Mouse (Mus musculus) CH12.LX (cell line): ENCODE data around the gene Rimkla. TPM values are rescaled to one million over a fixed set of nuclear protein-coding genes. Genes with fewer than 3 reads are reported as not detected.

Experiments
- DNase-seq: peaks from one replicate; pipeline ENCODE4 v3.0.0-alpha.2; 2013; ENCODE audit errors: extremely low read depth
- H3K27ac ChIP-seq: 2 replicates; pipeline ENCODE4 v1.5.1; 2012; ENCODE audit warnings: low read depth, mild to moderate bottlenecking, control low read depth, moderate library complexity; ENCODE audit not compliant: insufficient read depth
- H3K27me3 ChIP-seq: replicated peaks from 2 replicates; pipeline ENCODE3; 2012; ENCODE audit warnings: inconsistent platforms
- H3K36me3 ChIP-seq, 2 experiments: replicated peaks in 1 of 2; 2 replicates each; pipeline versions ENCODE3 to v1.6.1; 2012; ENCODE audit warnings: inconsistent platforms in 1 of 2, low read length in 1 of 2, mild to moderate bottlenecking in 1 of 2, mixed read lengths in 1 of 2, moderate library complexity in 1 of 2; ENCODE audit not compliant: control insufficient read depth in 1 of 2, insufficient read depth in 1 of 2
- H3K4me1 ChIP-seq, 2 experiments: 2 replicates each; pipeline ENCODE4 v1.6.1; 2012; ENCODE audit warnings: inconsistent platforms in 1 of 2, moderate library complexity in 1 of 2; ENCODE audit not compliant: insufficient read depth in 2 of 2, control insufficient read depth in 1 of 2
- H3K4me2 ChIP-seq: 2 replicates; pipeline ENCODE4 v1.6.1; 2012; ENCODE audit warnings: low read depth, mild to moderate bottlenecking, control low read depth; ENCODE audit not compliant: poor library complexity, insufficient read depth, severe bottlenecking
- H3K4me3 ChIP-seq, 3 experiments: fragments of 150-350 bp in 1 of 3; sonication (generic) in 1 of 3; replicated peaks in 1 of 3; 2 replicates each; pipeline versions ENCODE3 to v1.5.1; 2011 to 2012; ENCODE audit warnings: low read depth in 2 of 3, low read length in 2 of 3, mild to moderate bottlenecking in 2 of 3, moderate library complexity in 2 of 3, control low read depth in 1 of 3, improper control_type of control experiment in 1 of 3, inconsistent platforms in 1 of 3, mixed read lengths in 1 of 3; ENCODE audit not compliant: poor library complexity in 1 of 3
- H3K79me2 ChIP-seq: replicated peaks from 2 replicates; pipeline ENCODE4 v1.6.1; 2012; ENCODE audit warnings: mild to moderate bottlenecking, moderate library complexity; ENCODE audit not compliant: control insufficient read depth, poor library complexity, insufficient read depth, severe bottlenecking; ENCODE audit errors: extremely low read depth
- H3K9ac ChIP-seq: 2 replicates; pipeline ENCODE4 v1.6.1; 2012; ENCODE audit warnings: low read depth, mild to moderate bottlenecking, control low read depth, moderate library complexity; ENCODE audit not compliant: insufficient read depth
- H3K9me3 ChIP-seq: replicated peaks from 2 replicates; pipeline ENCODE3; 2012; ENCODE audit warnings: low read length, inconsistent platforms, mixed read lengths
- BHLHE40 ChIP-seq: IDR thresholded peaks from 2 replicates; pipeline ENCODE4 v1.6.1; 2011; ENCODE audit warnings: mild to moderate bottlenecking, low read depth, low read length, improper control_type of control experiment
- CHD1 ChIP-seq: IDR thresholded peaks from 2 replicates; pipeline ENCODE4 v1.6.1; 2012; ENCODE audit warnings: low read depth, low read length, improper control_type of control experiment, inconsistent platforms
- CHD2 ChIP-seq: IDR thresholded peaks from 2 replicates; pipeline ENCODE4 v1.6.1; 2011; ENCODE audit warnings: low read length, improper control_type of control experiment
- E2F4 ChIP-seq: IDR thresholded peaks from 2 replicates; pipeline ENCODE4 v1.6.1; 2011; ENCODE audit warnings: low read depth, low read length, improper control_type of control experiment; ENCODE audit not compliant: insufficient replicate concordance
- ELF1 ChIP-seq: IDR thresholded peaks from 2 replicates; pipeline ENCODE4 v1.6.1; 2014; ENCODE audit warnings: low read depth, mild to moderate bottlenecking, inconsistent platforms, low read length, improper control_type of control experiment
- GABPA ChIP-seq: IDR thresholded peaks from 2 replicates; pipeline ENCODE4 v1.6.1; 2012; ENCODE audit warnings: low read depth, low read length, improper control_type of control experiment, inconsistent platforms; ENCODE audit not compliant: insufficient replicate concordance
- HCFC1 ChIP-seq: IDR thresholded peaks from 2 replicates; pipeline ENCODE4 v1.6.1; 2012; ENCODE audit warnings: low read depth, mild to moderate bottlenecking, inconsistent platforms, low read length, improper control_type of control experiment
- IRF4 ChIP-seq: IDR thresholded peaks from 2 replicates; pipeline ENCODE4 v1.6.1; 2014; ENCODE audit warnings: low read depth, mild to moderate bottlenecking, inconsistent platforms, low read length, improper control_type of control experiment
- JUN ChIP-seq: IDR thresholded peaks from 2 replicates; pipeline ENCODE4 v1.6.1; 2011; ENCODE audit warnings: low read depth, mild to moderate bottlenecking, low read length, improper control_type of control experiment, moderate library complexity; ENCODE audit not compliant: insufficient read depth
- JUND ChIP-seq: conservative IDR thresholded peaks from 2 replicates; pipeline ENCODE4 v1.6.1; 2011; ENCODE audit warnings: low read depth, low read length, improper control_type of control experiment
- MAFK ChIP-seq: IDR thresholded peaks from 2 replicates; pipeline ENCODE4 v1.6.1; 2011; ENCODE audit warnings: low read length, improper control_type of control experiment; ENCODE audit not compliant: insufficient replicate concordance
- MAZ ChIP-seq: IDR thresholded peaks from 2 replicates; pipeline ENCODE4 v1.6.1; 2012; ENCODE audit warnings: low read depth, mild to moderate bottlenecking, inconsistent platforms, low read length, improper control_type of control experiment, moderate library complexity
- MXI1 ChIP-seq: IDR thresholded peaks from 2 replicates; pipeline ENCODE4 v1.6.1; 2011; ENCODE audit warnings: mild to moderate bottlenecking, low read depth, low read length, improper control_type of control experiment
- MYC ChIP-seq: IDR thresholded peaks from 2 replicates; pipeline ENCODE4 v1.6.1; 2011; ENCODE audit warnings: low read depth, mild to moderate bottlenecking, improper control_type of control experiment, low read length
- NELFE ChIP-seq: IDR thresholded peaks from 2 replicates; pipeline ENCODE4 v1.6.1; 2011; ENCODE audit warnings: low read depth, low read length, improper control_type of control experiment
- NRF1 ChIP-seq: IDR thresholded peaks from 2 replicates; pipeline ENCODE4 v1.6.1; 2014; ENCODE audit warnings: low read depth, mild to moderate bottlenecking, inconsistent platforms, low read length, improper control_type of control experiment, moderate library complexity
- RAD21 ChIP-seq: IDR thresholded peaks from 2 replicates; pipeline ENCODE4 v1.6.1; 2011; ENCODE audit warnings: low read depth, mild to moderate bottlenecking, low read length, improper control_type of control experiment, moderate library complexity
- RCOR1 ChIP-seq: conservative IDR thresholded peaks from 2 replicates; pipeline ENCODE4 v1.6.1; 2012; ENCODE audit warnings: low read depth, mild to moderate bottlenecking, inconsistent platforms, low read length, improper control_type of control experiment
- TBP ChIP-seq: conservative IDR thresholded peaks from 2 replicates; pipeline ENCODE4 v1.6.1; 2011; ENCODE audit warnings: low read depth, low read length, improper control_type of control experiment
- TCF12 ChIP-seq: IDR thresholded peaks from 2 replicates; pipeline ENCODE4 v1.6.1; 2014; ENCODE audit warnings: low read depth, mild to moderate bottlenecking, inconsistent platforms, low read length, improper control_type of control experiment
- UBTF ChIP-seq: IDR thresholded peaks from 2 replicates; pipeline ENCODE4 v1.6.1; 2012; ENCODE audit warnings: low read depth, mild to moderate bottlenecking, inconsistent platforms, low read length, improper control_type of control experiment, moderate library complexity
- USF1 ChIP-seq: IDR thresholded peaks from 2 replicates; pipeline ENCODE4 v1.6.1; 2014; ENCODE audit warnings: low read depth, mild to moderate bottlenecking, inconsistent platforms, low read length, improper control_type of control experiment
- USF2 ChIP-seq: conservative IDR thresholded peaks from 2 replicates; pipeline ENCODE4 v1.6.1; 2011; ENCODE audit warnings: low read depth, low read length, improper control_type of control experiment
- ZC3H11A ChIP-seq: IDR thresholded peaks from 2 replicates; pipeline ENCODE4 v1.6.1; 2012; ENCODE audit warnings: low read depth, mild to moderate bottlenecking, inconsistent platforms, low read length, improper control_type of control experiment
- ZNF384 ChIP-seq: IDR thresholded peaks from 2 replicates; pipeline ENCODE4 v1.6.1; 2012; ENCODE audit warnings: low read depth, low read length, improper control_type of control experiment, inconsistent platforms
- dilution Hi-C: fragments of 300-500 bp; cut with MboI; formaldehyde crosslinking; loops from 2 replicates; pipeline ENCODE4 v1.14.3; 2020; ENCODE audit warnings: low sequenced_read_pairs; ENCODE audit not compliant: extremely low pct_unique_long_range_greater_than_20kb, extremely low pct_ligation_motif_present
- in situ Hi-C: fragments of 300-500 bp; cut with MboI; formaldehyde crosslinking; loops from 3 replicates; pipeline ENCODE4 v1.14.3; 2019; ENCODE audit warnings: low sequenced_read_pairs, low pct_ligation_motif_present, low pct_unique_long_range_greater_than_20kb, mixed read lengths
- polyA plus RNA-seq: library from polyadenylated mRNA; unstranded; fragments of >175 nt; gene quantifications from 2 replicates; pipeline ENCODE4 v1.2.1, GENCODE M21; 2012; ENCODE audit warnings: low read depth; ENCODE audit not compliant: insufficient read length
- total RNA-seq, 2 experiments: library from RNA; depleted of rRNA; stranded (reverse); fragments of 300-350 nt in 1 of 2; fragments of >200 nt in 1 of 2; gene quantifications; 2 replicates each; pipeline ENCODE4 v1.2.3; 2012 to 2014

Gene Rimkla
- total and polyA plus RNA-seq, 3 experiments, result 0.48 to 0.84 (median 0.59) TPM

DNA sequence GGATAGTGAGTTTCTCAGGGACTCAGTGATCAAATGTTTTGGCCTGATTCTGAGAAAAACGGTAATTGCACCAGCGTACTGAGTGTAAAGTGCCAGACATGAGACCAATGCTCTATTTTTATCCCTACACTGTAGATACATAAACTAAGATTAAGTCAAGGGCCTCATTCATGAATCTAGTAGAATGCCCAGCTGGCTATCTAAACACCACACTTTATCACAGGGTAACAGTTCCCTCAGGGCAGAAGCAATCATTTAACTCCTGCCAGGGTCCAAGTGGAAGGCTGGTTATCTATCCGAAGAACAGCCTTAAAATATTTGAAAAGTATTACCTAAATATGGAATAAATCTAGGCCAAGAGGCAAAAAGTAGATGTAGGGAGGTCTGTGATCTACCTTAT lies 74.5 kb downstream of the Rimkla start:
- in situ Hi-C loops, result no loop called here
- Histone ChIP-seq H3K79me2 (no peaks in the 10 kb centered on the region), H3K9me3 (no peaks in the 10 kb centered on the region), H3K27me3 (no peaks in the 10 kb centered on the region), H3K4me2 (no peak overlapping the region), H3K27ac (no peak overlapping the region), H3K4me1 (peaks cover 3 to 18% of the 10 kb centered on the region in 2 experiments; a peak in 3 of 4 replicates), H3K36me3 (peaks cover 0 to 13% of the 10 kb centered on the region in 2 experiments), H3K4me3 (no peak overlapping the region), H3K9ac (no peak overlapping the region)
- TF ChIP-seq HCFC1 (no peak), RAD21 (no peak), ZNF384 (no peak), MAZ (no peak), RCOR1 (no peak), ZC3H11A (no peak), BHLHE40 (no peak), IRF4 (no peak), ELF1 (no peak), MXI1 (no peak), MAFK (no peak), NRF1 (no peak), CHD1 (no peak), JUN (no peak), NELFE (no peak), CHD2 (no peak), MYC (no peak), USF1 (no peak), TBP (no peak)
- dilution Hi-C loops, result no loop called here
- no peak for DNase-seq

DNA sequence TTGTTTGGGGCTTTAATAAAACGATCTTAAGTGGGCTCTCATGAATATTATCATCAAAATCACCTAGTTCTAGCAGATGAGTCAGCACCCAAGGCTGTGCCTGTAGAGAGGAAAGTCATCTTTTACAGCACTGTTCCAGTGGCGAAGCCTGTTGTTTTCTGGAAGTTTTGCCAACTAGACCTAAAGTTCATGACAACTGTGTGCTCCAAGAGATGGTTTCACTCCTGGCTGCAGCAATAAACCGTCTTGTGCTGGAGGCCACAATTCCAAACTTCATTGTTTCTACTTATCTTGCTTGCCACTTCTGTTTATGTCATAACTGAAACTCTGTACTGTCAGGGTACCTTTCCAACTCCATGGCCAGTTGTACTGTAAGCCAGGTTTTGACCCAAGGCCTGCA lies 75.2 kb downstream of the Rimkla start:
- no peak for DNase-seq
- Histone ChIP-seq H3K79me2 (no peaks in the 10 kb centered on the region), H3K4me3 (no peak overlapping the region), H3K4me1 (peaks cover 3 to 24% of the 10 kb centered on the region in 2 experiments; a peak in 3 of 4 replicates), H3K36me3 (peaks cover 0 to 13% of the 10 kb centered on the region in 2 experiments), H3K27me3 (no peaks in the 10 kb centered on the region), H3K9me3 (no peaks in the 10 kb centered on the region), H3K4me2 (no peak overlapping the region), H3K27ac (no peak overlapping the region), H3K9ac (no peak overlapping the region)
- no peak for TF ChIP-seq USF1
- no peak for TF ChIP-seq E2F4
- TF ChIP-seq GABPA, result no peak
- TF ChIP-seq MAZ, result no peak
- no peak for TF ChIP-seq USF2
- TF ChIP-seq TCF12, result no peak
- no peak for TF ChIP-seq TBP
- TF ChIP-seq HCFC1, result no peak
- no peak for TF ChIP-seq JUND
- no peak for TF ChIP-seq ELF1
- TF ChIP-seq UBTF, result no peak
- dilution Hi-C loops (no loop called here), in situ Hi-C loops (no loop called here)
